Mouse (Mus musculus): ENCODE results near the gene Serpinc1. TPM values are rescaled to one million over a fixed set of nuclear protein-coding genes. Genes with fewer than 3 reads are reported as not detected.
"Not testable (repeated sequence)": the region's sequence is repeated elsewhere in the genome, so short reads cannot be mapped to it uniquely, and the experiment has no call there.

Serpinc1 gene
- polyA plus RNA-seq, 1 experiment from 2014 or later: 2.0 TPM

DNA sequence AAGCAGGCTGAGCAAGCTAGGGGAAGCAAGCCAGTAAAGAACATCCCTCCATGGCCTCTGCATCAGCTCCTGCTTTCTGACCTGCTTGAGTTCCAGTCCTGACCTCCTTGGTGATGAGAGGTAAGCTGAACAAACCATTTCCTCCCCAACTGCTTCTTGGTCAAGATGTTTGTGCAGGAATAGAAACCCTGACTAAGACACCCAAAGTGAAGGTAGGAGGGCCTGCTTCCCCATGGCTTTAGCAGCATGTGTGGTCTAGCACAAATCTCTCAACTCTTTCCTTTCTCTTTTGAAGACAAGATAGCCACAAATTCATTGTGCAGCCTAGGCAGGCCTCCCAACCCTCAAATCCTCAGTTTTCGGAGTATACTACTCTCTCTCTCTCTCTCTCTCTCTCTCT, 6.3 kb downstream of the Serpinc1 start:
- not testable (repeated sequence) for H3K36me3 ChIP-seq; H3K4me3 ChIP-seq; ATAC-seq (replicated peaks; ENCODE audit: insufficient number of reproducible peaks, insufficient read depth, low FRiP score, low read depth); H3K9ac ChIP-seq; H3K4me2 ChIP-seq; H3K4me1 ChIP-seq (replicated peaks); H3K27ac ChIP-seq; H3K9me3 ChIP-seq (replicated peaks); H3K27me3 ChIP-seq
- WGBS: 60% methylated on average over 1 of the region's 1 CpGs

DNA sequence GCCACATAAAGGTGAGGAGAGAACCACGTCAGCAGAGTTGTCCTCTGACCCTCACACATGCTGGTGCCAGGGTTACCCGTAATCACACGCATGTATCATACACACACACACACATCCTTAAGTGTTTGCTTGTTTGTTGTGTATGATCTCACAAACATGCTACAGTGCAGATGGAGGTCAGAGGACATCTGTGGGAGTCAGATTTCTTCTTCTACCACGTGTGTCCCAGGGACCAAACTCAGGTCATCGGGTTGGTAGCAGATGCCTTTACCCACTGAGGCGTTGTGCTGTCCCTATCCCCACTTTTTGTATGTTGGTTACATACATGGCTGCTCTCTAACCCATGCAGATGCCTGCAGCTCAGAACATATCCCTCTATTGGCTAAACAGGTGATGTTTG, 7.1 kb downstream of the Serpinc1 start:
- Histone ChIP-seq H3K4me3 (no peak overlapping the region), H3K27ac (no peak overlapping the region), H3K27me3 (no peaks in the 10 kb centered on the region), H3K4me1 (replicated peaks) (no peaks in the 10 kb centered on the region), H3K36me3 (no peaks in the 10 kb centered on the region), H3K9ac (no peak overlapping the region), H3K9me3 (replicated peaks) (no peaks in the 10 kb centered on the region), H3K4me2 (no peak overlapping the region)
- ATAC-seq (replicated peaks; ENCODE audit: insufficient number of reproducible peaks, insufficient read depth, low FRiP score, low read depth): no peak
- 77% methylated on average over 6 of the region's 6 CpGs for WGBS

DNA sequence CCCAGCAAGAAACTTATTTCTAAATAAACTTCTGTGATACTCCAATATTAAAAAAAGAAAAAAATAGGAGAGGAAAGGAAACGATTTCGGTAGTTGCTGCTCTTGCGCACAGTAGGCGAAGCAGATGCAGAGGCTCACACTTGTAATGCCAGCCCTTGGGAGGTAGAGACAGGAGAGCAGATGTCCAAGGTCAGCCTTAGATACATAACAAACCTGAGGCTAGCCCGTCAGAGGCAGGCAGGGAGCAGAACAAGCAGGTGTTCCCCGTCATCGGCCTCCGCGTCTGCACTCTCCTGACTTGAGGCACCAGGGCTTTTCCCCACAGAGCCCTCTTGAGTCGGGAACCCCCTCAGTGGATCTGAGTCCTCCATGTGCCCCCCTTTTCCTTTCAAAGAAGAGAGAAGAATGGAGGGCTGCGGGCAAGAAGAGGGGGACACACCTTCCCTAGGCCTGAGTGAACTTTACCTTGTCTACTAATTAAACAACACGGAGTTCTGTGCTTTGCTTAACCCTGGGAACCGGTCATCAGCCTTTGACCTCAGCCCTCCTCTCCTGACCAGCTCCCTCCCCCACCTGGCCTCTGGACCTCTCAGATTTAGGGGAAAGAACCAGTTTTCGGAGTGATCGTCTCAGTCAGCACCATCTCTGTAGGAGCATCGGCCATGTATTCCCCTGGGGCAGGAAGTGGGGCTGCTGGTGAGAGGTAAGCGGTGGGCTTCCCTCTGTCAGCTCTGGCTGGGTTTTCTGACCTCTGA, 8.7 kb downstream of the Serpinc1 start:
- WGBS: 81% methylated on average over 17 of the region's 17 CpGs
- no peak overlapping the region for H3K4me2 ChIP-seq
- no peaks in the 10 kb centered on the region for H3K9me3 ChIP-seq (replicated peaks)

DNA sequence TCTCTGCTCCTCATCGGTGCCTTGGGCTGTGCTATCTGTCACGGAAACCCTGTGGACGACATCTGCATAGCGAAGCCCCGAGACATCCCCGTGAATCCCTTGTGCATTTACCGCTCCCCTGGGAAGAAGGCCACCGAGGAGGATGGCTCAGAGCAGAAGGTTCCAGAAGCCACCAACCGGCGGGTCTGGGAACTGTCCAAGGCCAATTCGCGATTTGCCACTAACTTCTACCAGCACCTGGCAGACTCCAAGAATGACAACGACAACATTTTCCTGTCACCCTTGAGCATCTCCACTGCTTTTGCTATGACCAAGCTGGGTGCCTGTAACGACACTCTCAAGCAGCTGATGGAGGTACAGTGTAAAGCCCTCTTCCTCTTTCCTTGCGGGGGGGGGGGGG, 11.0 kb downstream of the Serpinc1 start:
- no peaks in the 10 kb centered on the region for H3K27me3 ChIP-seq
- H3K36me3 ChIP-seq: no peaks in the 10 kb centered on the region
- no peak overlapping the region for H3K4me2 ChIP-seq
- H3K9ac ChIP-seq: no peak overlapping the region
- no peak overlapping the region for H3K27ac ChIP-seq
- H3K9me3 ChIP-seq (replicated peaks): no peaks in the 10 kb centered on the region
- 80% methylated on average over 15 of the region's 15 CpGs for WGBS
- no peak overlapping the region for H3K4me3 ChIP-seq
- ATAC-seq (replicated peaks; ENCODE audit: insufficient number of reproducible peaks, insufficient read depth, low FRiP score, low read depth): no peak
- H3K4me1 ChIP-seq (replicated peaks): no peaks in the 10 kb centered on the region

More for the DNA sequence above, 8.7 kb downstream of the Serpinc1 start:
- Histone ChIP-seq H3K4me3 (no peak overlapping the region), H3K9ac (no peak overlapping the region), H3K36me3 (no peaks in the 10 kb centered on the region), H3K4me1 (replicated peaks) (no peaks in the 10 kb centered on the region), H3K27me3 (no peaks in the 10 kb centered on the region), H3K27ac (no peak overlapping the region)
- ATAC-seq (replicated peaks; ENCODE audit: insufficient number of reproducible peaks, insufficient read depth, low FRiP score, low read depth): no peak

DNA sequence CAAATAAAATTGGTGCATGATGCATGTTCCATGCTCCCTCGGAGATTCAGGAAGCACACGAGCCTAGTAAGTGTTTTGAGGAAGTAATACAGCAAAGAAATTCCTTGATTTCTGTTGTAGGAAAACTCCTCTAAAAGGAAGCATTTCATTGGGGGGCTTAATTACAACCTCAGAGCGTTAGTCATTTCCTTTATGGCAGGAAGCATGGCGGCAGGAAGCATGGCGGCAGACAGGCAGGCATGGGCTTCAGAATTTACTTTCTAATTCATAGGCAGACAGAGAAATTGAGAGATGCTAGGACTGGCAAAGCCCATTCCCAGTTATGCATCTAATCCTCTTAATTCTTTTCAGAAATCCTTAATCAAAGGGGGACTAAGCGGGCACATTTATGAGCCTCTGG, 15.5 kb downstream of the Serpinc1 start:
- Histone ChIP-seq H3K27me3 (no peaks in the 10 kb centered on the region), H3K36me3 (no peaks in the 10 kb centered on the region), H3K4me2 (no peak overlapping the region), H3K9me3 (replicated peaks) (no peaks in the 10 kb centered on the region), H3K27ac (no peak overlapping the region), H3K9ac (no peak overlapping the region), H3K4me3 (no peak overlapping the region), H3K4me1 (replicated peaks) (peaks cover 12% of the 10 kb centered on the region)
- WGBS: 79% methylated on average over 6 of the region's 6 CpGs
- no peak for ATAC-seq (replicated peaks; ENCODE audit: insufficient number of reproducible peaks, insufficient read depth, low FRiP score, low read depth)

DNA sequence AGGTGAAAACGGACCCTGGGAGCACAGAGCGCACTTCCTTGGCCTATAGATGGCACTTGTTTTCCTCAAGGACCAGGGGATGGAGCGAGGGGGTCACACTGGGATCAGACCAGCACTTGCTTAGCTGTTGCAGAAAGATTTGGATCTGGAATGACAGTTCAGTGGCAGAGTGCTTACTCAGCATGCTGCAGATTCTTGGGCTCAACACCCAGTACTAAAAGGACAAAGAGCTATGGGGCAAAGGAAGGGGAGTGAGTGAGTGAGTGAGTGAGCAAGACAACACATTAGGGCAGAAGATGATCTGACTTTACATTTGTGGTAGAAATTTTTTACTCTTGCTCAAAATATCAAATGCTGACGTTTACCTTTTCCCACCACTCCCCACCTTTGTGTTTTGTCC, 26.6 kb downstream of the Serpinc1 start:
- no peak for ATAC-seq (replicated peaks; ENCODE audit: insufficient number of reproducible peaks, insufficient read depth, low FRiP score, low read depth)
- Histone ChIP-seq H3K4me2 (no peak overlapping the region), H3K27me3 (no peaks in the 10 kb centered on the region), H3K9me3 (replicated peaks) (no peaks in the 10 kb centered on the region), H3K4me1 (replicated peaks) (no peaks in the 10 kb centered on the region), H3K27ac (no peak overlapping the region), H3K36me3 (peaks cover 10% of the 10 kb centered on the region; the same call in 1 of the 2 replicates), H3K4me3 (no peak overlapping the region), H3K9ac (no peak overlapping the region)
- 67% methylated on average over 4 of the region's 4 CpGs for WGBS

DNA sequence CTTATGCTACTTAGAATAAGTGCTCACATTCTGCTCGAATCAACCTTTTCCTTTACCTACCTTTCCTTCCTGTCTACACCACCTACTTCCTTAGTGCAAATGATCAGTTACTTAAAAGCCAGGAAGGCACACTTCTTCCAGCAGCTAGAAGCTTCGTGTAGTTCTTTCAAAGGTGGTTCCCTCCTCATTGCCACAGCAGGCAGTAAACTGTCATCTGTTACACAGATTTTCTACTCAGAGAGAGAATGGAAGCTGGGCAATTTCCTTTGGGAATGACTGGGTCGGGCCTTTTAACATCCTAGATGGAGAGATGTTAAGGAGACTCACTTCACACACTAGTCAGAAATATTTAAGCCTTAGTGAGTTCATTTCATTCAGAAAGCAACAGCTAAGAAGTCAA, 27.1 kb downstream of the Serpinc1 start:
- no peaks in the 10 kb centered on the region for H3K27me3 ChIP-seq
- H3K9ac ChIP-seq: no peak overlapping the region
- peaks cover 10% of the 10 kb centered on the region; the same call in 1 of the 2 replicates for H3K36me3 ChIP-seq
- WGBS: 60% methylated on average over 3 of the region's 3 CpGs
- no peak overlapping the region for H3K4me2 ChIP-seq
- no peak for ATAC-seq (replicated peaks; ENCODE audit: insufficient number of reproducible peaks, insufficient read depth, low FRiP score, low read depth)
- H3K9me3 ChIP-seq (replicated peaks): no peaks in the 10 kb centered on the region
- H3K27ac ChIP-seq: no peak overlapping the region
- no peaks in the 10 kb centered on the region for H3K4me1 ChIP-seq (replicated peaks)
- no peak overlapping the region for H3K4me3 ChIP-seq

DNA sequence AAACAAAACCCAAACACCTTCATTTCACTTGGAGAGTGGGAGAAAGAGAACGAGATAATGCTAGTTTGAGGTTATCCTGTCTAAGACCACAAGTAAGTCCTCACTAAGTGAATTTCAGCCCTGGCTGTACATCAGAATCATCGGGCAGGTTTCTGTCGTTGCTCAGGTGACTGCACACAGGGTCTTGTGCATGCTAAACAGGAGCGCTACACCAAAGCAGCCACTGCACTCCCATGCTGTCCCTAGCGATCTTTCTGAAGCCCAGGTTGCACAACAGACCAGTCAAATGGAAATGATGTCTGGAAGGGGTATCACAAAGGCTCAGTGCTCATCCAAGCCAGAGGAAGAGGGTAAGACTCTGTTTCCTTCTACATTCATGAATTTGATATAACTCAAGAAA, 28.1 kb downstream of the Serpinc1 start:
- WGBS: 77% methylated on average over 5 of the region's 5 CpGs
- Histone ChIP-seq H3K9ac (no peak overlapping the region), H3K36me3 (peaks cover 11% of the 10 kb centered on the region; the same call in 1 of the 2 replicates), H3K27me3 (no peaks in the 10 kb centered on the region), H3K27ac (no peak overlapping the region), H3K4me1 (replicated peaks) (no peaks in the 10 kb centered on the region), H3K9me3 (replicated peaks) (no peaks in the 10 kb centered on the region), H3K4me3 (no peak overlapping the region), H3K4me2 (no peak overlapping the region)
- ATAC-seq (replicated peaks; ENCODE audit: insufficient number of reproducible peaks, insufficient read depth, low FRiP score, low read depth): no peak

DNA sequence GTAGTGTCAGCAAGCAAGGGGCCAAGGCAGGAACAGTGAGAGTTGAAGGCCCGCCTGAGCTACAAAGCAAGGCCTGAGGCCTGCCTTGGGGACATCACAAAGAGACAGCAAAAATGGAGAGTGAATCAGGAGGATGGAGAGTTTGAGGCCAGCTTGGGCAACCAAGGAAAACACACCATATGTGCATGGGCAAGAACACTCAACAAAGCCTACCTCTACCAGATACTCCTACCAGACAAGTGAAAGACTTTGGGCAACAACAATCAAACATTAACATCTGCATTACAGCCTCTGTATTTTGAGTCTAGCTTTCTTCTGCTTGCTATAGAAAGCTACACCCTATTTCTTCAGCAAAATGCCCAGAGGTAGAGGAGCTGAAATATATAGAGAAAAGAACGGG, 29.7 kb downstream of the Serpinc1 start:
- Histone ChIP-seq H3K4me2 (no peak overlapping the region), H3K9me3 (replicated peaks) (no peaks in the 10 kb centered on the region), H3K36me3 (peaks cover 25% of the 10 kb centered on the region), H3K27me3 (no peaks in the 10 kb centered on the region), H3K4me1 (replicated peaks) (no peaks in the 10 kb centered on the region), H3K9ac (no peak overlapping the region), H3K4me3 (no peak overlapping the region), H3K27ac (no peak overlapping the region)
- ATAC-seq (replicated peaks; ENCODE audit: insufficient number of reproducible peaks, insufficient read depth, low FRiP score, low read depth): no peak
- WGBS: 97% methylated on average over 2 of the region's 2 CpGs

DNA sequence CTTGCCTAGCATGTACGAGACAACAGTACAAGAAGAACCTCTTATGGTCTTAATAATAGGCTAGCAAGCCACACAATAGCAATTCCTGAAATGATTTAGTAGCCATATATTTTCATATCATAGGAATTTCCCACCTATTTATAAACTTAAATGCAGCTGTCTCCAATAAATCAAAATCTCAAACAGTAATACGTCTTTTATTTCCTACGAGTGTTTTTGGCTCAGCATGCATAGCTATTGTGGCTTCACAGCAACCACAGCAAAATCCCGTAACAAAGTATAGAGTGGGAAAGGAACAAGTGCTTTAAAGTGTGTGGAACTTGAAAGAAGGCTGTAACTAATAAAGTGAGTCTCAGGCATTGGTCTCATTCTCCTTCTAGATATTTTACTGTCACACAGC, 32.1 kb downstream of the Serpinc1 start:
- H3K4me3 ChIP-seq: no peak overlapping the region
- no peaks in the 10 kb centered on the region for H3K27me3 ChIP-seq
- WGBS: 84% methylated on average over 4 of the region's 4 CpGs
- H3K9me3 ChIP-seq (replicated peaks): no peaks in the 10 kb centered on the region
- no peak overlapping the region for H3K27ac ChIP-seq
- H3K36me3 ChIP-seq: peaks cover 23% of the 10 kb centered on the region
- no peak for ATAC-seq (replicated peaks; ENCODE audit: insufficient number of reproducible peaks, insufficient read depth, low FRiP score, low read depth)
- no peaks in the 10 kb centered on the region for H3K4me1 ChIP-seq (replicated peaks)
- no peak overlapping the region for H3K4me2 ChIP-seq
- no peak overlapping the region for H3K9ac ChIP-seq

DNA sequence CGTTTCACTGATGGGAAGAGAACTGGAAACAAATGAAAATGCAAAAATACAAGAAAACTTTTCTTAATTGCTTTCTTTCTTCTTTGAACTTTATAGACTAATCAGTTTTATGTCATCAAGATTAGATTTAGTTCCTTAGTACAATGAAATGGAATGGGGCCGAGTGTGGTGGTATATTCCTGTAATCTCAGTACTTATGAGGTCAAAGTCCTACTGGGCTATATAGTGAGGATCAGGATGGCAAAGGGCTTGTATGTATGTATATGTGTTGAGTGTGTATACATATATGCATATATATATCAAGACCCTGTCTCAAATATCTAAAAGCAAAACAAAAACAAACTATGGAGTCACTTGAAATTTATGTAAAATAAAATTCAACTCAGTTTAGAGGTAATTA, 38.0 kb downstream of the Serpinc1 start:
- H3K9me3 ChIP-seq (replicated peaks): no peaks in the 10 kb centered on the region
- H3K9ac ChIP-seq: no peak overlapping the region
- peaks cover 38% of the 10 kb centered on the region for H3K36me3 ChIP-seq
- no peak for ATAC-seq (replicated peaks; ENCODE audit: insufficient number of reproducible peaks, insufficient read depth, low FRiP score, low read depth)
- WGBS: 83% methylated on average over 2 of the region's 2 CpGs
- H3K27me3 ChIP-seq: no peaks in the 10 kb centered on the region
- H3K4me1 ChIP-seq (replicated peaks): no peaks in the 10 kb centered on the region
- H3K27ac ChIP-seq: no peak overlapping the region
- no peak overlapping the region for H3K4me3 ChIP-seq
- no peak overlapping the region for H3K4me2 ChIP-seq

DNA sequence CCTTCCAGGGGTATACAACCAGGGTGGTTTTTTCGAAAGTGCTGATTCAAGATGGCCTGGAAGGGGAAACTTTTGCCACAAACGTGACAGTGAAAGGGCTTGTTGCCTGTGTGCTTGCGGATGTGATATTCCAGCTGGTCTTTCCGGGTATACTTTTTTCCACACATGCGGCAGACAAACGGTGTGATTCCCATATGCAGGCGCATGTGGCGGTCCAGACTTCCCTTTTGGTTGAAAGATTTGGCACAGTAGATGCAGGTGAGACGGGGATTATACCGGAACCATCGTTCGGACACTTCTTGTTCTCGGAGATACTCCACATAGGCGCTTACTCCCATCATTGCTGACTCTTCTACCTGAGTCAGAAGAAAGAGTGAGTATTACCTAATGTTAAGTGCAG, 41.7 kb downstream of the Serpinc1 start:
- Histone ChIP-seq H3K9me3 (replicated peaks) (no peaks in the 10 kb centered on the region), H3K4me1 (replicated peaks) (no peaks in the 10 kb centered on the region; the same call in 1 of the 2 replicates), H3K27me3 (no peaks in the 10 kb centered on the region), H3K9ac (no peak overlapping the region), H3K4me2 (no peak overlapping the region), H3K4me3 (no peak overlapping the region), H3K27ac (no peak overlapping the region), H3K36me3 (peaks cover 23% of the 10 kb centered on the region)
- WGBS: 94% methylated on average over 14 of the region's 14 CpGs
- no peak for ATAC-seq (replicated peaks; ENCODE audit: insufficient number of reproducible peaks, insufficient read depth, low FRiP score, low read depth)

Data from heart, embryonic 15.5 days (tissue).